Mouse (Mus musculus): ENCODE measurements at regions not wholly inside any gene's neighbourhood (a gene's known extent, or its start where the extent isn't known, plus 50 kb on each side); places are given as distances from the start of the nearest gene placed in this dataset.

DNA sequence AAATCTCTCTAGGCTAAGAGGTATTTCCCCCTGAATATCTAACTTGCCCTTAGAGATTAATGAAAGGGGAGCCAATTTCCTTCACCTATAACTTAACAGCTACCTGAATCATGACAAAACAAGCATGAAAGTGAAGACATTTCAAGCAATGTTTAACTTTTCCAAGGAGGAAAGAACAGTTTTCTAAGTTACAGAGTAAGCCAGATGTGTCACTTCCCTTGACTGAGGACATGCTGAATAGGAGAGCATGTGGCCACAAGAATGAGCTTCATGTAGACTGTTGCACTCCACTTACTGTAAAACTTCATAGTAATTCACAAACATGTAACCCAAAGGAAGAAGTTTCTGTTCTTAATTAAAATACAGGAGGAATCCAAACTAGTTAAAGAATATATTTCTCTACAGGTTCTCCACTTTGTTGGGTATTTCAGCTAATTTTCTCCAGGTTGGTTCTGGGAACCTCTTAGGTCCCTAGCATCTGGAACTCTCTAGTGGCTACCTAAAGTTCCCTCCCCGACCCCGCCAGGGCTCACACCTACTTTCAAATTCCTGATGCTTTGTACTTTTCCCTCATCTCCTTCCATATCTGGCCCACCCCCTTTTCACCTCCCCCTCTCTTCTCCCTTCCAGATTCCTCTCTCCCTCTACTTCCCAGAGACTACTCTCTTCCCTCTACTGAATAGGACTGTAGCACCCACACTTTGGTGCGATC is 142.0 kb upstream of the Tyrp1 start:
- DNase-seq = no peak

DNA sequence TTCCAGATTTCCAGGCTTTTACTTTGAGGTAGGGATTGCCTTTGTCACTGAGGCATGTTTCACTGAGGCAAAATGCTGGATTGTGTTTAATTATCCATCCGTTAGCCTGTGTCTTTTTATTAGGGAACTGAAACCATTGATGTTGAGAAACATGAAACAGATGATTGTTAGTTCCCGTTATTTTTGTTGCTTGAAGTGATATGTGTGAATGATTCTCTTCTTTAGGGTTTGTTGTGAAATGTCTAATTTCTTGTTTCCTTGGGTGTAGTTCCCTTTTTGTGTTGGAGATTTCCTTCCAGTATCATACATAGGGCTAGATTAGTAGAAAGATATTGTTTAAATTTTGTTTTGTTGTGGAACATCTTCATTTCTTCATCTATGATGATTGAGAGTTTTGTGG is 121.2 kb upstream of the Tyrp1 start:
- DNase-seq = no peak

DNA sequence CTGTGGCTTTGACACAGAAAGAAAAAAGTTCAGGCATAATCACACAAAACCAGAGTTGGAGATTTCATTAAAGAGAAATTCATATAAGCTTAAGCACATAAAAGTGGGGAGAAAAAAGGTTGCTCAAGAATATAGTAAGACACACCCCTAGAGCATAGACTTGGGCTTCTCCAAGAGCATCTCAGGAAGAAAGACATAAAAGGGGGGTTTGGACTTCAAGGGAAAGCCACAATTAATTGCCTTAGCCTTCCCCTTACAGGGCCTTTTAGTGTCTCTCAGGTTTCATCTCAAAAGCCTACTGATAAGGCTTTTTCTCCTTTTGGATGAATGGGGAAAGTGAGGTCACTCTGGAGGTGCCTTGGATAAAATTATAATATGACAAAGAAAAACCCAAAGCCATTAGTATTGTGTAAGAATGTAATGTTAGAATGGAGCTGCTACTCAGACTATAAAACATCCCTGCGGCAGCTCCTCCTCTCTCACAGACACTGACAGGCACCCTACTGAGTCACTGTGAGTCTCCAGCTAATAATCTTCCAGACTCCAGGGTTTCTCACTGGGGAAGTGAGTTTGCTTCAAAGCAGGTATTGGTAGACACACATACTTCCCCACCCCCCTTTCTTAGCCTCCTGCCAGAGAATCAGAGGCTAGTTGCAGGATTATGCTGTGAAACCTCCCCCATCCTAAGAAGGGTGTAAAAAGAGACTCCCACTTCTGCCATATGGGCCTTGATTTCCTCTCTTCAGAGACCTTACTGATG is 88.8 kb upstream of the Tyrp1 start:
- no peak for DNase-seq

GRCm38 (mm10) chr4:80752259-80752658 is 81.7 kb upstream of the Tyrp1 start:
- no peak for DNase-seq

GRCm38 (mm10) chr4:80756114-80756513 is 77.8 kb upstream of the Tyrp1 start:
- no peak for DNase-seq

DNA sequence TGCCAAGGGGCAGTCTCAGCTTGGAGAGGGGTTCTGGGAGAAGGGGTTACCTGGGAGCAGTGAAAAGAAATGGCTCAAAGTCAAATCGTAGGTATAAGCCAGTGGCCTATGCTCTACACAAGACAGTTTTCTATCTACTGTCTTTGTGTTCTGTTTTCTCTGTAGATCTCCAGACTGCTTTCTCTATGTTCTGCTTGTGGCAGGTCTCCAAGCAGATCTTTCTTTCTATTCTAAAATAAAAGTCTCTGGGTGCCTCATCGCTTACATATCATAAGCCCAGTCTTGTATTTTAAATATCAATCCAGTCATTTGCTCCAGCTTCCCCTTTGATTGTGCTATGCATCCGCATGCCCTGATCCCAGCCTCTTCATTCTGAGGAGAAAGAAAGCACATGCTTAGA is 69.9 kb upstream of the Tyrp1 start:
- no peak for DNase-seq

DNA sequence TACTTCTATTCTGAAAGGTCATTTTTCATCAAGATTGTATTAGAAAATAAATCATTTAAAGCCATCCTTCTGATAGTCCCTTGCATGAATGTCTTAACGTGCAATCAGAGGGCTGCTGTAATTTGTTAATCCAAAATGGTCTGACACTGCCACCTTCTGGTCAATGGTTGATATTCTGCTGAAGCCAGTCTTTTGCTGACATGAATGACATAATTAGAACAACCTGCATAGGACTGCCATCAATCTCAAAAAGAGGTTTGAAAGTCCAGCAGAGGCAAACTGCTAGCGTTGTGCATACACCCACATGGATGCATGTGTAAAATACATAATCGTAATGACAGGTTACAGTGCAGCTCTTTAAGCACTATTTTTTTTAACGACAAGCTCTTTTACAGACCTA is 68.1 kb upstream of the Tyrp1 start:
- DNase-seq = peak in 1 of 2 experiments; percentile 66

GRCm38 (mm10) chr4:80767447-80767846 is 66.5 kb upstream of the Tyrp1 start:
- DNase-seq = no peak

Measured in kidney, postnatal 25 days (tissue).